Mouse (Mus musculus): Measurements from ENCODE around the gene Fbxl5.

- TF ChIP-seq MAFK (IDR thresholded peaks at IDR 0.05; ENCODE audit: insufficient replicate concordance, low read length) (no peak), POLR2A (IDR thresholded peaks at IDR 0.05; ENCODE audit: low read depth, low read length) (no peak), CTCF (conservative IDR thresholded peaks at IDR 0.05 in 1 of 2, IDR thresholded peaks at IDR 0.05 in 1 of 2; ENCODE audit: low read depth in 2 of 2, low read length in 2 of 2) (no peak), KAT2A (IDR thresholded peaks at IDR 0.05; ENCODE audit: insufficient replicate concordance, low read length) (no peak), SMC3 (IDR thresholded peaks at IDR 0.05; ENCODE audit: low read depth, low read length) (no peak), E2F4 (IDR thresholded peaks at IDR 0.05; ENCODE audit: insufficient replicate concordance, low read depth, low read length) (no peak), EP300 (IDR thresholded peaks at IDR 0.05; ENCODE audit: low read length) (0 out of 2 replicates have a peak, but pooled peaks have one; percentile 22), IRF4 (IDR thresholded peaks at IDR 0.05; ENCODE audit: low read depth, low read length) (no peak), GABPA (IDR thresholded peaks at IDR 0.05; ENCODE audit: insufficient replicate concordance, low read depth, low read length) (no peak), NELFE (IDR thresholded peaks at IDR 0.05; ENCODE audit: low read depth, low read length) (no peak), USF1 (IDR thresholded peaks at IDR 0.05; ENCODE audit: low read depth, low read length) (no peak), TCF12 (IDR thresholded peaks at IDR 0.05; ENCODE audit: low read depth, low read length) (no peak), TBP (conservative IDR thresholded peaks at IDR 0.05; ENCODE audit: low read depth, low read length) (no peak)
These were observed 34.3 kb upstream of the Fbxl5 start for GRCm38 (mm10) chr5:43855769-43856168.

Data from CH12.LX (cell line).